Mouse (Mus musculus) gastrocnemius, postnatal 14 days (tissue): ENCODE data around the gene Mpzl1. TPM values are rescaled to one million over a fixed set of nuclear protein-coding genes. Genes with fewer than 3 reads are reported as not detected.
A peak's percentile ranks its signal among the peaks of the same experiment; 100 is the strongest.

ENCODE experiments used
- DNase-seq: peaks from one replicate; pipeline ENCODE4 v3.0.0; 2021; ENCODE audit warnings: mixed read lengths
- intact Hi-C: fragments of 180-260 bp; cut with DNase I; formaldehyde crosslinking; loops from one replicate; pipeline ENCODE4 v1.15.1; 2025; ENCODE audit warnings: low total_unique reads
- total RNA-seq, 2 experiments: library from RNA; stranded (reverse); gene quantifications; 2 replicates each; pipeline ENCODE4 v1.2.3; 2021

Gene Mpzl1
- total RNA-seq, 2 experiments from 2014 or later, result 23.8 to 25.6 TPM

GRCm38 (mm10) chr1:165661725-165662124 is 27.4 kb upstream of the Mpzl1 start:
- no peak for DNase-seq
- intact Hi-C loops, result loop anchor here (5.0 kb wide), 1 partner anchor 76 kb away; no protein-coding TSS in a partner anchor

DNA sequence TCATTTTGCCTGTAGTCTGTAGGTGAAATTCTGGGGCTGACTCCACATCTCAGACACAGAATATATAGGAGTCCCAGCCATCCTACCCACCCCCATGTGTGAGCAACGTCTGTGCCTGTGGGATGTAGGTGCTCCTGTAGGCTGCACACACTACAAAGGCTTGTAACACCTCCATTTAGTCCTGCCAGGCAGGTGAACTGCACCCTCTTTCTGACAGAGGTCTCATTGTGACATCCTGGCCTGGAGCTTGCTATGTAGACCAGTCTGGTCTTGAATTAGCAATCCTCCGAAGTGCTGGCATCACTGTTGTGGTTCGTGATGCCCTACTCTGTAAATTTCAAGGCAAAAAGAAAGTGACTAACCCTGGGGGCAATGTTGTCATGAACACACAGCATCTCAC is 26.9 kb upstream of the Mpzl1 start:
- DNase-seq, result no peak
- intact Hi-C loops, result loop anchor here (5.0 kb wide), 1 partner anchor 76 kb away; no protein-coding TSS in a partner anchor

DNA sequence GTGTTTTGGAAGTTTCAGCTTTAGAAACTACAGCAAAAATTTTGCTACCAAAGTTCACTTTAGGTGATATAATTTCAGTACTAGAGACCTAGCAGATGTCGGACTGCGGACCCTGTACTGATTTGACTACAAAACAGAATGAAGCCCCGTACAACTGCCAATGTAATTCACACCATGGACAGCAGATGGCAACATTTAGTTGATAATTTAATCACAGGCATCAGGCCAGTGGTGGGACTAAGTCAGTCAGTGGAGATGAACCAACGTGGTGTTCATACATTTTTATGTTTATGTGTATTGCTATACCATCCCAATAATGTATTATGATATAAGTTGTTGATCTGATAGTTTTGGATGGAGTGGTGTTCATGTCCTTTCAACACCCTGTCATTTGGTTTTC is 26.4 kb upstream of the Mpzl1 start:
- intact Hi-C loops, result loop anchor here (5.0 kb wide), 1 partner anchor 77 kb away; no protein-coding TSS in a partner anchor

GRCm38 (mm10) chr1:165658602-165659001 is 24.3 kb upstream of the Mpzl1 start:
- DNase-seq, result peak; percentile 67
- intact Hi-C loops, result loop anchor here (2.0 kb wide), 1 partner anchor 76 kb away; no protein-coding TSS in a partner anchor

More for the DNA sequence above, 26.4 kb upstream of the Mpzl1 start:
- no peak for DNase-seq

DNA sequence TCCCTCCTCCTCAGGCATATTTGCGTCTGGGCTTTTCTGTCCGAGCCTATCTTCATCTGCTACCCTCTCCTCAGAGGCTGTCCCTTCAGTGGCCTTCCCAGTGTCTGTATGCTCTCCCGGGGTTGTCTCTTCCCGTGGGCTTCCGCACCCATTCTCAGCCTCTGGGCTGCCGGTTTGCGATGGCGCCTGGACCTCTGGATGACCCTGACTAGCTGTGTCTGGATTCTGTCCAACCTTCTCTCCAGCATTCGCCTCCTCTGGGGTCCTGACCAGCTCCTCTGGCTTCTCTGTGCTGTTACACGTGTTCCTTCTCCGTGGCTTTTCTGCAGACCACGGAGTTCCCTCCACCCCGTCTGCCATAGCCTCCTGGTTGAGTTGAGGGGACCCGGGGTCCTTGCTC is 21.1 kb upstream of the Mpzl1 start:
- DNase-seq, result no peak
- intact Hi-C loops, result no loop called here

DNA sequence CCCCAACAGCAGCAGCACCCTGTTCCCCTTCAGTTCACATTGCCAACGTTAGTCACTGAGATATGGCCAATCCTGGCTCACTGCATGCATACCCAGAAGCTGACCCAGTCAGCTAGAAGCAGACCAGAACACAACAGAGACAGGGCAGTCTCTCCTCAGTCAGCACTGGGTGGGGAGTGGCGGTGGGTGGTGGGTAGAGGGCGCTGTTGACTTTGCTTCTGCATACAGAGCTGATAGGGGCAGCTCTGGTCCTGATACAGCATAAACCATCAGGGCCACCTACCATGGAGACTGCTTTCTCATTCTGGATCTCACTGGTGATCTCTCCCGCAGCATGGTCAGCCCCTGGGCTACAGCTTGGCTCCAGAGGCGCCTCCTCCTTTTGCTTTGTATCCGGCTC is 20.7 kb upstream of the Mpzl1 start:
- DNase-seq, result peak; percentile 45
- intact Hi-C loops, result no loop called here

GRCm38 (mm10) chr1:165653126-165653885 is 19.0 kb upstream of the Mpzl1 start:
- intact Hi-C loops, result no loop called here
- no peak for DNase-seq

DNA sequence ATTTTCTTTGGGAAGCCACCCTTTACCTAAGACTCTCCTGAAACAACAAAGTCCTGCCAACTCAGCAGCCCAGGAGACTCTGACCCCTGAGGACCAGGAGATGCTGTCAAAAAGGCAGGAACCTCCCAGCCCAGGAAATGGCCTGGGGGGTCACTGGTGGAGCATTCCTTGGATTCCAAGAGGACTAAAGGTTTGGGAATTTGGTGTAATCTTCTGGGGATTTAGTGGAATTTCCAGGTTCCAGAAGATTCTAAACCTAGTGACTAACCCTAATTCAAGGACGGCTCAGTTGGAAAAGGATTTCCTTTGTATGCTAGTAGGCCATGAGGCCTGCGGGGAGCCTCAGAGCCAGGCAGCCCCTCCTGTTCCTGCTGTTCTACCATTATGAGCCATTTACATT is 18.2 kb upstream of the Mpzl1 start:
- DNase-seq, result no peak
- intact Hi-C loops, result no loop called here

- intact Hi-C loops, result no loop called here
- DNase-seq, result no peak
These were observed 16.8 kb upstream of the Mpzl1 start for GRCm38 (mm10) chr1:165651158-165651557.

DNA sequence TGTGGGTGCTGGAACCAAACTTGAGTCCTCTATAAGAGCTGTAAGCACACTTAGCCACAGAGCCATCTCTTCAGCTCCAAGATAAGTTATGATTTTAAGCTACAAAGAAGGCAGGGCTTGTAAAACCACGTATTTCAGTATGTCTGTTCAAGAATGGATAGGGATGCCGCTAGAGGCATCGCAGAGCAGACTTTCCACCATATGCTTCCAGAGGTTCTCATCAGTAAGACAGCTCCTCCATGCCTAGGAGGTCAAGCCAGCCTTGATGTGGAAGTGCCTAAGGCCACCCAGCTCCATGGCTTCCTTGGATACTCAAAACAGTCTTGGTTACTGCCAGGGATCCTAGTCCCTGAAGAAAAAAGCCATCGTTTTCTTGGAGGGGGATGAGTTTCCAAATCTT is 10.8 kb upstream of the Mpzl1 start:
- no peak for DNase-seq
- intact Hi-C loops, result no loop called here

DNA sequence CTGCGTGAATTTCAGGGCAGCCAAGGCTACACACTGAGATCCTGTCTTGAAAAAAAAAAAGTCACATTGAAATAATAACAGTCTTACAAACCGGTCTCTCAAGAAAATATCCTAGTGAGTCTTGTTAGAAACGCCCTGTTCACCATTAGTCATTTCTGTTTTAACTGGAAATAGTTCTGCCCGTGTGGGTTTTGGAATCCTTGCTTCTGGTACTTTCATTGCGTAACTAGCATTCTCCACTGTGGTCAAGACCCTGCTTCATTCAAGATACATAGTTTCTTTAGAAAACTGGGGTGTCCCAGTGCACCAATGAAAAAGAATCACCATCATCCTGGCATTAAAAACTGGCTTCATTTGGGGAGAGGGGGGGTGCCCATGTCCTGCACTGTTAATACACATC is 9.4 kb upstream of the Mpzl1 start:
- intact Hi-C loops, result no loop called here
- DNase-seq, result no peak

DNA sequence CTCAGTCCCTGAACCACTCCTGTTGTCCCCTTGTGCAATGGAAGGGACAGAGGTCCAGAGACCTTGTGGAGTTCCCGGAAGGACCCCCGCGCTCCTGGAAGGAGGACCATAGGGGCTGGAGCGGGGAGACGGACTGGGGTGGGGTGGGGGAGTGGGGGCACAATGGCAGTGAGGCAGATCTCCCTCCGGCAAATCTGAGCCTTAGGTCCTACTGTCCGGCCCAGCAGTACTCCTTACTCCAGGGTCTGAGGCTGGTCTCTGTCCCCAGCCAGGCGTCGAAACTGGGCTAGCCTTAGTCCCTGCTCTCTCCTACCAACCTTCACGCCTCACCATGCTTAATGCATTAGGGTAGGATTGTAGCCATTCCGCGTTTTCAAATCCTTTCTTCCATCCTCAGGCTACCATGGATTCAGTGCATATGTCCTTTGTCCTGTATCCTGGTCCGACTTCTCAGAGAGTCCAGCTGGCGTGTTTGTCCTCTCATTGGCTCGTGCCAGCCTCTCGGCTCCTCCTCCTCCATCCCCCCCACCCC is 8.5 kb upstream of the Mpzl1 start:
- DNase-seq, result peak; percentile 59
- intact Hi-C loops, result no loop called here

- peak; percentile 89 for DNase-seq
- intact Hi-C loops, result no loop called here
These were observed 7.7 kb upstream of the Mpzl1 start for GRCm38 (mm10) chr1:165641786-165642771.

- intact Hi-C loops, result no loop called here
- DNase-seq, result peak; percentile 43
These were observed 7.0 kb upstream of the Mpzl1 start for GRCm38 (mm10) chr1:165641271-165641771.

- no peak for DNase-seq
- intact Hi-C loops, result no loop called here
These were observed 2.0 kb upstream of the Mpzl1 start for GRCm38 (mm10) chr1:165636289-165636688.

- no peak for DNase-seq
- intact Hi-C loops, result no loop called here
These were observed 938 bp upstream of the Mpzl1 start for GRCm38 (mm10) chr1:165635055-165635897.

GRCm38 (mm10) chr1:165633345-165633744 is 993 bp downstream of the Mpzl1 start:
- intact Hi-C loops, result no loop called here
- no peak for DNase-seq

- DNase-seq, result no peak
- intact Hi-C loops, result no loop called here
These were observed 3.2 kb downstream of the Mpzl1 start for GRCm38 (mm10) chr1:165631136-165631535.

DNA sequence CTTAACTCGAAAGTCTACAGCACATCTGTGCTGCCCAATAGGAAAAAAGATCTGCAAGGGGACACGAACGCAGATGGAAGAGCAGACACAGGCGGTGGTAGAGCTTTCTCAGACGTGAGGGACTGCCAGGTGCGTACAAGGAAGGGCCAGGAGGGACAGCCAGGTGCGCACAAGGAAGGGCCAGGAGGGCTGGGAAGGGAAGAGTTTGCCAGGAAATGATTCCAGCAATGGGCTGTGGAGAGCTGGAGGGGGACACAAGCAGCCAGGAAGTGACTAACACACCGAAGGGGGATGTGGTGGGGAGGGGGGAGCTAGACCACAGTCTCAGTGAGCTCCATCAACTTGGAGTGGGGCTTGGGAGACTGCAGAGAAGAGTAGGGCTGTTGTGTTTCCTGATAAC is 4.4 kb downstream of the Mpzl1 start:
- intact Hi-C loops, result loop anchor here (5.0 kb wide), 1 partner anchor 43 kb away; no protein-coding TSS in a partner anchor

More for the DNA sequence above, 4.4 kb downstream of the Mpzl1 start:
- DNase-seq, result no peak
